Mouse (Mus musculus) effector memory CD4-positive, alpha-beta T cell, adult 5 months (primary cell): ENCODE measurements around the gene Olfr906. TPM values are rescaled to one million over a fixed set of nuclear protein-coding genes. Genes with fewer than 3 reads are reported as not detected.

Experiments
- polyA plus RNA-seq: library from polyadenylated mRNA; unstranded; fragments of 100-300 nt; shearing (Covaris generic); gene quantifications from one replicate; pipeline ENCODE4 v1.2.1, GENCODE M21; 2017

Gene Olfr906
- polyA plus RNA-seq, result not detected

GRCm38 (mm10) chr9:38486785-38487184 lies at the start of gene Olfr906:
TSS of gene Olfr906 (plus strand) at chr9:38487085.

GRCm38 (mm10) chr9:38447352-38447751 lies 39.5 kb upstream of the Olfr906 start, which contains the start of gene Olfr902:
TSS of gene Olfr902 (plus strand) at chr9:38447652.

GRCm38 (mm10) chr9:38462844-38463243 lies 24.0 kb upstream of the Olfr906 start, which contains the start of gene Olfr904:
TSS of gene Olfr904 (plus strand) at chr9:38463144.

GRCm38 (mm10) chr9:38470807-38471206 lies 16.1 kb upstream of the Olfr906 start, which contains the start of gene Olfr905:
TSS of gene Olfr905 (plus strand) at chr9:38471107.

GRCm38 (mm10) chr9:38495501-38495900 lies 8.6 kb downstream of the Olfr906 start, which contains the start of gene Olfr907:
TSS of gene Olfr907 (plus strand) at chr9:38495801.

GRCm38 (mm10) chr9:38521280-38521679 lies 34.4 kb downstream of the Olfr906 start, which contains the start of gene Olfr911-ps1:
TSS of gene Olfr911-ps1 (plus strand) at chr9:38521580.

GRCm38 (mm10) chr9:38537549-38537948 lies 50.7 kb downstream of the Olfr906 start, which contains the start of gene Olfr910:
TSS of gene Olfr910 (plus strand) at chr9:38537849.

Other genes starting within 250 kb of the Olfr906 start
- not detected for gene Olfr143, start 234.3 kb upstream of the Olfr906 start, polyA plus RNA-seq
- gene Olfr895, start 219.2 kb upstream of the Olfr906 start, polyA plus RNA-seq, result not detected
- not detected for gene Olfr896-ps1, start 196.0 kb upstream of the Olfr906 start, polyA plus RNA-seq
- not detected for gene Olfr25, start 158.0 kb upstream of the Olfr906 start, polyA plus RNA-seq
- 0.15 TPM for gene Olfr898, start 138.7 kb upstream of the Olfr906 start, polyA plus RNA-seq
- gene Olfr250, start 120.2 kb upstream of the Olfr906 start, polyA plus RNA-seq, result 0.15 TPM
- gene Olfr251, start 110.0 kb upstream of the Olfr906 start, polyA plus RNA-seq, result not detected
- not detected for gene Olfr147, start 85.4 kb upstream of the Olfr906 start, polyA plus RNA-seq
- gene Olfr901, start 57.6 kb upstream of the Olfr906 start, polyA plus RNA-seq, result not detected
- not detected for gene Olfr902, start 39.4 kb upstream of the Olfr906 start, polyA plus RNA-seq
- gene Olfr904, start 23.9 kb upstream of the Olfr906 start, polyA plus RNA-seq, result not detected
- 0.09 TPM for gene Olfr905, start 16.0 kb upstream of the Olfr906 start, polyA plus RNA-seq
- not detected for gene Olfr907, start 8.7 kb downstream of the Olfr906 start, polyA plus RNA-seq
- 0.10 TPM for gene Olfr911-ps1, start 34.5 kb downstream of the Olfr906 start, polyA plus RNA-seq
- gene Olfr910, start 50.8 kb downstream of the Olfr906 start, polyA plus RNA-seq, result not detected
- 0.16 TPM for gene Olfr912, start 93.1 kb downstream of the Olfr906 start, polyA plus RNA-seq
- gene Olfr913, start 105.7 kb downstream of the Olfr906 start, polyA plus RNA-seq, result not detected
- gene Olfr914, start 118.0 kb downstream of the Olfr906 start, polyA plus RNA-seq, result not detected
- 0.25 TPM for gene Olfr916, start 172.8 kb downstream of the Olfr906 start, polyA plus RNA-seq
- gene Olfr917, start 178.8 kb downstream of the Olfr906 start, polyA plus RNA-seq, result not detected
- gene Olfr918, start 187.5 kb downstream of the Olfr906 start, polyA plus RNA-seq, result not detected
- not detected for gene Olfr919, start 216.6 kb downstream of the Olfr906 start, polyA plus RNA-seq
- 24.4 TPM for gene Vwa5a, start 231.2 kb downstream of the Olfr906 start, polyA plus RNA-seq